Mouse (Mus musculus): ENCODE results near the gene Hoxa7. TPM values are rescaled to one million over a fixed set of nuclear protein-coding genes. Genes with fewer than 3 reads are reported as not detected.

Gene Hoxa7
- total RNA-seq, 2 experiments from 2014 or later, result 0.31 to 0.44 TPM

DNA sequence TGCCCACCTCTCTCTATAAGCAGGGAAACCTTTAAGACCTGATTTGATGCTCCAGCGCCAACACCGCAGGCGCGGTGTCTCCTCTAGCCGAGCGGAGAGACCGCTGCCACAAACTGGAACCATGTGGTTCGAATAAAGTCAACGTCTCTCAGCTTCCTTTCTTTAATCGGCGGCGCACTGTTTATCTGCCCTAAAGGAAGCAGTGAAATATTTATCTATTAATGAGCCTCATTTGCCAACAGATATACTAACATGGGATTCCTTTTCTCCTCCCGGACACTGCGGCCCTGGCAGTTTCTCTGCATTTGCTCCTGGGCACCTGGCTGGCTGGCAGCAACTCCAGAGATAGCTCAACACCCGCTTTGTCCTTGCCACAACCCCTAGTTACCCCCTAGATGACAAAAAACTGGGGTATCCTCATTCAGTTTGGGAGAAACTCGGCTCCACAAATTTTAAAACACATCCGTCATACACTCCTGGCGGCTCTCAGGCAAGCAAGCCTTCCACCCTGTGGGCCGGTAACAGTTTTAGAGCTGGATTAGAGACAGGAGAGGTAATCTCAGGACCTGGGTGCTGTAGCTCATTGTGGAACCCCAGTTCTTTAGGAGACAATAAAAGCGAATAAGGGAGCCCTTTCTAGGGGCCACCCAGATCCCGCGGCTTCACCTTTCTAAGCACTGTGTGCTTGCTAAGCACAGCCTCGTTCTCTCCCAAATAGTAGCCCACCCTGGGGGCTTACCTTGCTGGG is 3.6 kb downstream of the Hoxa7 start:
- DNase-seq (ENCODE audit: low spot score), result no peak
- intact Hi-C loops (cut with DNase I), result loop anchor here (5.0 kb wide), 1 partner anchor 1036 kb away; no protein-coding TSS in a partner anchor

DNA sequence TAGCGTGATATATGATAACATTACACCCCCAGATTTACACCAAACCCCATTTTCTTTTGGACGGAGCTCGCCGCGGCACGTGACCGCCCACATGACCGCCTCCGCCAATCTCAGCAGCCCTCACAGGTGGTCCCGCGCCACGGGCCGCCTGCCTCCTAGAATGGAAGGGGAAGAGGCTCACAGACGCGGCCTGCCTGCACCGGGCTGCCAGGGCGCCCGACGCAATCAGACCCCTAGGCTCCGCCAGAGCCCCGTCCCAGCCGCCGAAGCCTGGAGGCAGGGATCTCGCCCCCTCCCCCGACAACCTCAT is 4.2 kb downstream of the Hoxa7 start:
- intact Hi-C loops (cut with DNase I), result loop anchor here (5.0 kb wide), 1 partner anchor 1035 kb away; no protein-coding TSS in a partner anchor
- no peak for DNase-seq (ENCODE audit: low spot score)

DNA sequence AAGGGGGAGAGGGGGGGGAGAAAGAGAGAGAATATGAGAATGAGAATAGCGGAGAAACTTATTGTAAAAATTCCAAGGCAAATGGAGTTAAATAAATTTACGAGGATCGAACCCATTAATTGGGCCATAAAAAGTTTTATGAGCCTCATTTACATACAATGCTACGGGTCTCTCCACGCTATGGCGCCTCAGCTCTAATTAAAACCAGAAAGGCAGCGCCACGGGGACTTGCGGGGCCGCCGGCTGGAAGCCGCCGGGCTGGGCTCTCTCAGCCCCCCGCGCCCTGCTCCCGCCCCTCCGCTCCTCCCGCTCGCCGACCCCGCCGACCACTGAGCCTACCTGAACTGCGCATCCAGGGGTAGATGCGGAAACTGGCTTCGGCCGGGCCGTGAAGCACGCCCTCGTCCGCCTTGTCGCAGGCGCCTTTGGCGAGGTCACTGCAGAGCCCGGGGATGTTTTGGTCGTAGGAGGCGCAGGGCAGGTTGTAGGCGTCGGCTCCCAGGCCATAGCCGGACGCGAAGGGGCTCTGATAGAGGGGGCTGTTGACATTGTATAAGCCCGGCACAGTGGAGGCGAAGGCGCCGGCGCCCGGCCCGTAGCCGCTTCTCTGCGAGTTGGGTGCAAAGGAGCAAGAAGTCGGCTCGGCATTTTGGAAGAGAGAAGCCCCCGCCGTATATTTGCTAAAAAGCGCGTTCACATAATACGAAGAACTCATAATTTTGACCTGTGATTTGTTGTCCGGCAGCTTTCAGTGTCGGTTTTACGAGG is 4.8 kb downstream of the Hoxa7 start:
- intact Hi-C loops (cut with DNase I), result loop anchor here (5.0 kb wide), 1 partner anchor 1035 kb away; no protein-coding TSS in a partner anchor
- DNase-seq (ENCODE audit: low spot score), result no peak

DNA sequence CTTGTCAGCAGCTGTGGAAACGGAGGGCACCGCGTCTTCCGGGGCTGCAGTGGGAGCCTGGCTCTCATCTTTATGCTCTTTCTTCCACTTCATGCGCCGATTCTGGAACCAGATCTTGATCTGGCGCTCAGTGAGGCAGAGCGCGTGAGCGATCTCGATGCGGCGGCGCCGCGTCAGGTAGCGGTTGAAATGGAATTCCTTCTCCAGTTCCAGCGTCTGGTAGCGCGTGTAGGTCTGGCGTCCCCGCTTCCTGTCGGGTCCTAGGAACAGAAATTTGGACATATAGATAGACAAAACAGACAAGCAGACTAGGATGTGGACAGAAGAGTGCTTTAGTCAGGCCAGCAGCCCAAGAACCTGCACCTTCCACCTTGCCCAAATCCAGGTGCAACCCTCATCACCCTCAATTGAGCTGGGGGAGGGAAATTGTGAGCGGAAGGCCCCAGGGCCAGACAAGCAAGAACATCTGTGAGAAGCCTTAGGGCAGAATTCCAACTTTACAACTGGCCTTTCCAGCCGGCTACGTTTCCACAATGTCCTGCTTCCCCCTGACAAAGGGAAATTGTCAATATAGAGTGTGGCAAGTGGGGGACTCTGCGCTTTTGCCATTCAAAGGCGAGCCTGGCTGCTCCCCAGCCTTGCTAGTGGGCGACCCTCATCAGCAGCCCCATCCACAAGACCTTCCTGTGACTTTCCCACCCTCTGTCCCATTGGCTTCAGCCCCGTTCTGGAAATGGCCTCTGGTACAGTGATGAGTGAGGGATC is 5.7 kb downstream of the Hoxa7 start:
- intact Hi-C loops (cut with DNase I), result loop anchor here (5.0 kb wide), 1 partner anchor 1034 kb away; no protein-coding TSS in a partner anchor

DNA sequence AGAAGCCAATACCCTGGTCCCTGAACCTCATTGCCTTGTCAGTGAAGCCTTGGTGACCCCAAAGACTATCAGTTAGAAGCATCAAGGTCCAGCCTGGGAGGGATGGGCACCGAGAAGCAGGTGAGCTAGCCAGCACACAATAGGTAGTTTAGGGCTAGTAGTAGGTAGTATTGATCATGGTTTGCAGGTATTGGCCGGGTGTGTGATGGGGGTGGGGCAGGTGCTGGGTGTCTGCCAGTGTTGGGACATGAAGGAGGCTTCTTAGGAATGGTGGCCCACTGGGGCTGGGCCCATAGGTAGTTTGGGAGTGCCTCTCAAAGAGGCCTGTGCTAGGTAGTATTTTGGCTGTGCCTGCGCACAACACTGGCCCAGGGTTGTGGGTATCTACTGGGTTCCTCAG is 6.6 kb downstream of the Hoxa7 start:
- no peak for DNase-seq (ENCODE audit: low spot score)
- intact Hi-C loops (cut with DNase I), result loop anchor here (5.0 kb wide), 1 partner anchor 1033 kb away; no protein-coding TSS in a partner anchor

More for the DNA sequence above, 5.7 kb downstream of the Hoxa7 start:
- DNase-seq (ENCODE audit: low spot score), result no peak

DNA sequence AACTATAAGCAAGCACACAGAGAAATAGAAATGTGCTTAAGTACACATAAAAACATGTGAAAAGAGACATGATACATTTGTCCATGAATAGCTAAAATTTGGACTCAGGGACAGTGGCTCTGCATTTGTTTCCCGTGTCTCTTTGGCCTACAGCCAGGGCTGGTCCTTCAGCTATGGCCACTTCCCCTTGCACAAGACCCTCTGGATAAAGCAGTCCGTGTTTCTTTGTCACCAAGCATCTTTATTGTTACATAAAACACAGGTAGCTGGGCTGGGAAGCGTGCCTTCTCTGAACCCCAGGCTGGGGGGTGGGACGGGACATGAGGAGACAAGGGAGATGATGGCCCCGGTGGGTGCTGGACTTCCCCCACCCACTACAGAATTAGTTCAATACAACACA is 7.4 kb downstream of the Hoxa7 start:
- no peak for DNase-seq (ENCODE audit: low spot score)
- intact Hi-C loops (cut with DNase I), result no loop called here

DNA sequence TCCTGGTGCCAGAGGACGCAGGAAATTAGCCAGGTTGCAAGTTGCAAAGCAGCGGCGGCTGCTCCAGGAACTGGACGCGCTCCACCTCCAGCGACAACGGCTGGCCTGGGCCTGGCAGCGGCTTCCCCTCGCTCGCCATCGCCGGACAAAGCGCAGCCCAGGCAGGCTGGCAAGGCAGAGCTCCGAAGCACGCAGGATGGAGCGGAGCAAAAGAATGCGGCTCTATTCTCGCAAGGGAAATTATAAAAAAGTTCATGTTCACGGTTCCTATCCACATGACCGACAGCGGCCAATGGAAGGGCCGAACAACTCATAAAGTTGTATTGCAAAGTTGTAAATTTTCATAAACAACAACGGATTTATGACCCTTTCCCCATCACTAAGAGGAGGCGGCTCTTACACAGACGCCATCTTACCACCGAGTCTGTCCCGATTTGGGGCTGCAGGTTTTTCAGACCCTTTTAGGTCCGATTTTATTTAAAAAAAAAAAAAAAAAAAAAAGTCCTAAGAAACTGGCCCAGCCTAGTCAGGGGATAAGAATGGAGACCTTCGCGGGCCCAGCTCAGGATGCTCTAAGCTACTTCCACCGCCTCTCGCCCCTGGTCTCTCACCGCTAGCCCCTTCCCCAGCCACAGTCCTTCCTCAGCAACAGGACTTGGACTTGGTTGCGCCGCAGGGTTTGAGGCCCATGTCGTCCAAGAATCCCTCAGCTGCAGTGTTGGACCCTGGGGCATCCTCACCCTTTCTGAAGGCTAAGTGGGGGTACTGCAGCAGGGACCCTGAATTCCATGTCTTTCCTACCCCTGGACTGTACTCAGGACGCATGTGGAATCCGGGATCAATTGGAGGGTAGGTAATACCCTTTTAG is 8.3 kb downstream of the Hoxa7 start, which contains the start of the genes Hoxa3 and Gm28308:
Gene Hoxa3 (minus strand): TSS at position 218 of the 868 bp plus-strand sequence.
Gene Gm28308 (minus strand): TSS at position 221 of the 868 bp plus-strand sequence.
- intact Hi-C loops (cut with DNase I), result no loop called here
- DNase-seq (ENCODE audit: low spot score), result no peak

DNA sequence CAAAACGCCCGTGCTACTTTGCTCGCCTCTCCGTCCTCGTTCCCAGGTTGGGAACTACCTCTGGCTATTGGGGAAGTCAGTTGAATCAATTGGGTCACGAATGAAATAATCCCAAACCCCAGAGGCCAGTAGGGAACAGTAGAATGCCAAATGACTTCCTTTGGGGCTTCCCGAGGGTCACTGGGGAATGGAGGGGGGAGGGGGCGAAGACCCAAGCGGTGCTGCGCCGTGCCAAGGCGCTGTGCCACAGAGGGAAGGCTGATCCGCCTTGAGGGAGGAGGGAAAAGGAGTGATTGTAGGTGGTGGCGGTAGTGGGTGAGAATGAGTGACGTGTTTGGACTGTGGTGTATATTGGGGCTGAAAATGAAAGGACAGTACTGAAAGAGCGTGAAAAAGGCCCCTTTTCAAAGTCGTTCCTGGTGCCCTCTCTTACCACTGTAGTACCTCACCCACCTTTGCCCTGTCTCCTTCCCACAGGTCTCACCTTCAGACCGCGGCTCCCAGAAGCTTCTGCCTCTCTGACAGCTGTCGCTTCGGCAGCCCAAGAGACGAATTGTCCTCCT is 9.0 kb downstream of the Hoxa7 start:
- intact Hi-C loops (cut with DNase I), result no loop called here
- DNase-seq (ENCODE audit: low spot score), result no peak

DNA sequence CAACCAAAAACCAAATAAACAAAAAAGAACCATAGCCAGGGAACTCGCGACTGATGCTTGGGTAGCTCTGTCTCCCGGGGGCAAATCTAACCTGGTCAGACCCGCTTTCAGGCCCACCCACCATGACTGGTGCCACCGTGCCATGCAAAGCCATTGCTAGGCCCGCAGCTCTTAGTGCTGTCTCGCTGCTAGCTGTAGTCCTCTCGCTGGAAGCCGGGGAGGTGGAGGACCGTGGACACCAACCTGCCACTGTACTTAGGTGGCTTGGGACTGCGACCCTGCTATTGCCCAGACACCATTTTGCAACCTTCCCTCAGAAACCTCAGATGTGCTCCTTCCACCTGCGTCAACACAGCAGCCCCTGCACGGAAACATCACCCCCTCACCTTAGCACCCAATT is 9.7 kb downstream of the Hoxa7 start:
- no peak for DNase-seq (ENCODE audit: low spot score)
- intact Hi-C loops (cut with DNase I), result no loop called here

DNA sequence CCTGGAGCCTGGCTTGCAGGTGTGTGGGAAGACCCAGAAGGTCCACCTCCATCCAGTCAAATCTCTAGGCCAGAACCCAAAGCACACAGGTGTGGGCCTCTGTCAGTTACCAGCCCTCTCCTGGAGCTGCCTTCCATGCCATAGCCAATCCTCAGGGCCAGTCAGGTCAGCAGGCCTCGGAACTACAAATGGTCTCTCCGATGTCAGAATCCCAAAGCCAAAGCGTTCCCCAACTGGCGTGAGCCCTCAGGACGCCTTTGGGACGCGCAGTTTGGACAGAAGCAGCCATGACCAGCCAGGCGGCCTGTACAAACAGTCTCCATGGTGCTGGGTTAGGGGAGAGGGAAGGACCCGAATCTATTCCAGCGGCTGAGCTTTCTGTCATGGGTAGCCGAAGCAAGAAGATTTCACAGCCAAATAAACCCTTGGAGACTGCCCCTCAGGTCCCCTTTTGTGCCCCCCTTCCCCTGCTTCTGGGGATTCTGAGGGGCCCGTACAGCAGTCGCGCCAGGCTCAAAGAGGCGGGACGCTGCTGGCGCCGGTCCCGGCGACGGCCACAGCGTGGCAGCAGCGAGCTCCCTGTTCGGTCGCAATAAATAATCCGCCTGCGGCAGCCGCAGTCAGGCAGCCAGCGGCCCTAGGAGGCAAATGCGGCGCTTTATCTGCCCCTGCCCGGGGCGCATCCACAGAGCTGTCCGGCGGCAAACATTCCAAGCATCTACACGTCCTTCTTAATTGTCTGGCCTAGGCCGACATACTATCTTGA is 10.3 kb downstream of the Hoxa7 start:
- intact Hi-C loops (cut with DNase I), result no loop called here

DNA sequence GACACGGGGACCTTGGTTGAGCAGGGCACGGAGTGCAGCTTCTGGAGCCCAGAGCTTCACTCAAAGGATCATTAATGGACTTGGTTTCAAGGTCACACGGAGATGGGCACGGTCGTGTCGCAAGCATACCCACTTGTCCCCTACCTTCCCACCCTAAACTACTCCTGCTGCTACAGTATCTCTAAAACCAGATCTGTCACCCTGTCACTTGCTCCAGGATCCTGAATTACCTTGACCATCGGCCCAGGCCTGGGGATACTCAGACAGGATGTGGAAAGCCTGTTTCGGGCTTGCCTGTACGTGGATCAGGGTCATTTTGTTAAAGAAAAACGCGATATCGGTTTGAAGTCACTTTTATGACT is 12.0 kb downstream of the Hoxa7 start:
- no peak for DNase-seq (ENCODE audit: low spot score)
- intact Hi-C loops (cut with DNase I), result no loop called here

More for the DNA sequence above, 10.3 kb downstream of the Hoxa7 start:
- no peak for DNase-seq (ENCODE audit: low spot score)

DNA sequence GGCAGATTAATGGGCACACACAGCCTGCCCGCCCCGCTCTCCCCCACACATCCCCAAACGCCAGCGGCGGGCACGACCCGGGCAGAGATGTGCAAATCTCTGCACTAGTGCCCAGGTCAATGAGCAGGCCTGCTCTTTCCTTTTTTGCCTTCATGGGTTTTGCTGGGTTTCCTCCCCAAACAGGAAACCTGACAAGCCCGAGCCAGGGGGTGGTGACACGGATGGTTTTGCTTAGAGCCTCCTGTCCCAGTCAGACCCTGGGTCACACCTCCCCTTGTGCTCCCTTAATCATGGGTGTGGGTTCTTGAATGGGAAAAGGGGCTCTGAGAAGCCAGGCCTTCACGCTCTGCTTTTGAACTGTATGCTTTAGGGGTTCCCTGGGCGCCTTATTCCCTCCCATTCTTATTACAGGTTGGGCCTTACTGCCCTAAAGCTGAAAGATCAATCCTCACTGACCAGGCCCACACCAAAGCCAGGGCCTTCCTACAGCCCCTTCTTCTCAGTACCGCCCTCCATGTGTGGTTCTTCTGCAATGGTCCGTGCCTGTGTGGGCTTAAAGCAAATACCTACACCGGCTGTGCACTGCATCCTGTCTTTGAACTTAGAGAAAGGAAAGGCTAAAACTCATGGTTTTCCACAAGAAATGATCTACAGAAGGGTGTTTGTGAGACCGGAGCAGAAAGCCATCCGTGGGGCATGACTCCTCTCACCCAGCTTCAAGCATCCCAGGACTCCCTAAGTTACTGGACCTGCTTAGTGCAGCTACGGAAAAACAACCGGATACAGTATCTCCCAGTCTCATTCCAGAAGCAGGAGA is 12.6 kb downstream of the Hoxa7 start:
- no peak for DNase-seq (ENCODE audit: low spot score)
- intact Hi-C loops (cut with DNase I), result no loop called here

DNA sequence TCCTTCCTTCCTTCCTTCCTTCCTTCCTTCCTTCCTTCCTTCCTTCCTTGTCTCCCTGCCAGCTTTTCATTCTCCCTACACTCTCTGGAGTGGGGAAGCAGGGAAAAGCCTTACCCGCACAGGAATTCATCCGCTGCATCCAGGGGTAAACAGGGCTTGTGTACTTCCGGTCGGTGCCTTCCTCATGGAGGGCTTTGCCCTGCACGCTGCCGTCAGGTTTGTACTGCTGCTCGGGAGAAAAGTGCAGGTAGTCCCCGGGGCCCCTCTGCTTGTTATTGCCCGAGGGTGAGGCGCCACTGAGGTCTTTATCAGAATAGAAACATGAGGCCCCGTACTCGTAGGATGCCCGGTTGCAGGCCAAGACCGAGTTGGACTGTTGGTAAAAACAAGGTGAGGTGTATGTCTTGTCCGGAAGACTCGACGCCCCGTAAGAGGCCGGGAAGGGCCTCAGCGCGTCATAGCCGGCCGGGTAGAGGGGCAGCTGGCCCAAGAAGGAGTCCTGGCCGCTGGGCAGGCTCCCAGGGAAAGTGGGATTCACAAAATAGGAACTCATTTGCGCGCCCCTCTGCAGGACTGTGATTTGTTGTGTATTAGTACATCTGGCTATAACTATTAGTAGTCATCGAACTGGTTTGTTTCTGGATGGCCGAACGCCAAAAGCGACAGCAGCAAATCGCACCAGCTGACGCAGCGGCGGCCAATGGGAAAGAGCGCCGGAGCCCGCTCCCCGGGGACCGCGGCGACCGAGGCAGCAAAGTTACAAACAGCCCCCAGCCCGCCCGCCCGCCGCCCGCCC is 13.4 kb downstream of the Hoxa7 start, which contains the start of gene Hoxa6:
Gene Hoxa6 (minus strand): TSS at position 651 of the 796 bp plus-strand sequence.
- intact Hi-C loops (cut with DNase I), result no loop called here
- DNase-seq (ENCODE audit: low spot score), result no peak

DNA sequence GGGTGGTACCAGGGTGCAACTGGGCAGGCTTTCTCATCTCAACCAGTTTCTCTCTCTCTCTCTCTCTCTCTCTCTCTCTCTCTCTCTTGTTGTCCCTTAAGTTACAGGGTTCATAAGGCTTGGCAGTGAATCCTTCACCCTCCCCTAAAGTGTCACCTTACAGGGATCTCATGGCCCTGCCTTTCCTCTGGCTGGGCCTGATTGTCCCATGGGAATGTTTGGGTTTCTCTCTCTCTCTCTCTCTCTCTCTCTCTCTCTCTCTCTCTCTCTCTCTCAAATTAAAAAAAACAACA is 14.0 kb downstream of the Hoxa7 start:
- DNase-seq (ENCODE audit: low spot score), result no peak
- intact Hi-C loops (cut with DNase I), result no loop called here

DNA sequence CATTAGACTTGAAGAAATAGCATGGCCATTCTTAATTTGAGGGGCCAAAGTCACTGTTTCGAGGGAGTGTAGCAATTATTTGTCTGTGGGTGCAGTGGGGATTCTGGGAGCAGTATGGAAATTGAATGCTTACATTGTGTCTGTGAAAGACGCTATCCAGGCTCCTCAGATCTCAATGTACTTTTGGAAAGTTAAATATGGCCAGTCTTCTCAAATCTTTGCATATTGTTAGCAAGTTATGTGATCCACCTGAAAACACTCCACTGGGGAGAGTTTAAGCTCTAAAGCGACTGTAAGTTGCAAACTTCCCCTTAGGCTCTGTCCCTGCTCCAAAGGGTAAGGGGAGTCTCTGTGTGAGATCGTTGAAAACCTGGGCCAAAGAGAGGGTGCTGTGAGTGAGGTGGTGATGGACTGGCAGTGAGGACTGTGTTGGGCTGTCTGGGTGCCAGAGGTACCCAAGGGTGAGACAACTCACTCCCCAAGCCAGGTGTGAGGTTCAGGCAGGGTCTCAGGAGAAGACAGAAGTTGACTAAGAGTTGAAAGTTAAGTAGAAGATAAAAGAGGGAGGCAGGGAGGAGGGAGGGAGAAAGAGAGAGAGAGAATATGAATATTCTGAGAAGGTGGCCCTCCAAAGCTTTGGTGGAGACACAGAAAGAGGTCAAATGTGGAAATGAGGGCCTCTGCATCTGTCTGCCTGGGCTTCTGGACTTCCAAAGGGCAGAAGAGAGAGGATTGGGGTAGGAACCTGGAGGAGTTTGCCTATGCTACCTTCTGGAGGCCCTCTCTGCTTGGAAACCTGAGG is 14.6 kb downstream of the Hoxa7 start:
- intact Hi-C loops (cut with DNase I), result no loop called here
- DNase-seq (ENCODE audit: low spot score), result no peak
